Comparison of ENCODE assay signal across 9 mouse cellular contexts in the genomic region with DNA sequence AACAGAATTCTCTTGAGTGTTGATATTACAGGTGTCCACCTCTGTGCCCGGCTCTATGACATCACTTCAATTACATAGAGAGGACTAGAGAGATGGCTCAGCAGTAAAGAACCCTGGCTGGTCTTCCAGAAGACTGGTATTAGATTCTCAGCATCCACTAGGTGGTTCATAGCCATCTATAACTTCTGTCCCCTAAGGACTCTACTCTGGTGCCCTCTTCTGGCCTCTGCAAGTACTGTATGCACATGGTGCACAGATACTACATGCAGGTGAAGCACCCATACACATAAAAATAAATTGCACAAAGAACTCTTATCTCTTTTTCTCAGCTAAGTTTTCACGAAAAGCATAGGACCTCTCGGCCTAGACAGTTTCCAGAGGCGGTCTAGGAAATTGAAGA. TPM values are rescaled to one million over a fixed set of nuclear protein-coding genes. Genes with fewer than 3 reads are reported as not detected.
A peak's percentile ranks its signal among the peaks of the same experiment; 100 is the strongest.
DNase-seq lines count a peak whose midpoint lies in the region; ATAC-seq and TF ChIP-seq lines count a peak whose summit lies in the region.
"Had no signal": no experiment of that assay in that cellular context is flagged by ENCODE, and none has a peak within 500 bp of the region (broad histone marks: within the 10 kb centered on the region; RNA-seq: fewer than 3 reads in every experiment).

No protein-coding gene starts in this region.

- H3K4me1 ChIP-seq in embryonic facial prominence, embryonic 11.5 days (ENCODE audit: control insufficient read depth, insufficient read depth, low read length): no peaks in the 10 kb centered on the region
- H3K4me1 ChIP-seq in embryonic facial prominence, embryonic 10.5 days: no peaks in the 10 kb centered on the region
- no peaks in the 10 kb centered on the region for H3K4me1 ChIP-seq in liver, embryonic 14.5 days (replicated peaks; ENCODE audit: control insufficient read depth in 2 of 2, insufficient read depth in 2 of 2, low read length in 1 of 2)
- H3K4me1 ChIP-seq: stomach, embryonic 15.5 days had no signal

- WGBS in embryonic facial prominence, embryonic 11.5 days: 92% methylated on average over 4 of the region's 4 CpGs
- 97% methylated on average over 4 of the region's 4 CpGs for WGBS in embryonic facial prominence, embryonic 10.5 days
- WGBS in liver, embryonic 14.5 days (ENCODE audit: insufficient replicate concordance): 65% methylated on average over 4 of the region's 4 CpGs

- intact Hi-C loops in gastrocnemius, postnatal 36 days (cut with DNase I): no loop called here

- no peaks in the 10 kb centered on the region for H3K36me3 ChIP-seq in embryonic facial prominence, embryonic 11.5 days (replicated peaks; ENCODE audit: control insufficient read depth, insufficient read depth, low read depth, low read length)
- peaks cover 71% of the 10 kb centered on the region for H3K36me3 ChIP-seq in embryonic facial prominence, embryonic 10.5 days (replicated peaks)
- H3K36me3 ChIP-seq in liver, embryonic 14.5 days (replicated peaks; ENCODE audit: control insufficient read depth, insufficient read depth, low read depth): peaks cover 4% of the 10 kb centered on the region

- no peaks in the 10 kb centered on the region for H3K9me3 ChIP-seq in embryonic facial prominence, embryonic 11.5 days (replicated peaks; ENCODE audit: control insufficient read depth, low read length)
- H3K9me3 ChIP-seq in embryonic facial prominence, embryonic 10.5 days: no peaks in the 10 kb centered on the region
- no peaks in the 10 kb centered on the region for H3K9me3 ChIP-seq in liver, embryonic 14.5 days (ENCODE audit: control insufficient read depth, low read length)
- H3K9me3 ChIP-seq: stomach, embryonic 15.5 days had no signal

- no peak overlapping the region for H3K4me3 ChIP-seq in embryonic facial prominence, embryonic 11.5 days (ENCODE audit: low read depth, low read length)
- H3K4me3 ChIP-seq in embryonic facial prominence, embryonic 10.5 days: no peak overlapping the region
- no peak overlapping the region for H3K4me3 ChIP-seq in liver, embryonic 14.5 days (ENCODE audit: insufficient read depth in 1 of 2, low read depth in 2 of 2, low read length in 2 of 2)
- H3K4me3 ChIP-seq: stomach, embryonic 15.5 days had no signal

- no peak overlapping the region for H3K4me2 ChIP-seq in embryonic facial prominence, embryonic 11.5 days (ENCODE audit: low read depth, low read length)
- H3K4me2 ChIP-seq in liver, embryonic 14.5 days (ENCODE audit: low read depth): no peak overlapping the region
- H3K4me2 ChIP-seq: stomach, embryonic 15.5 days had no signal

- peak; percentile 74 for TF ChIP-seq CTCF in liver, embryonic 14.5 days (IDR thresholded peaks at IDR 0.05; ENCODE audit: low read depth)

- DNase-seq in embryonic facial prominence, embryonic 11.5 days (ENCODE audit: low spot score): peak; percentile 8
- no peak for DNase-seq in embryonic facial prominence, embryonic 10.5 days (ENCODE audit: low spot score)
- DNase-seq in spleen, postnatal 36 days (ENCODE audit: low spot score in 2 of 2): peak; percentile 7 to 23
- no peak for DNase-seq in spleen, adult 12 weeks (ENCODE audit: low spot score)
- peak in 1 of 3 experiments; percentile 29 for DNase-seq in liver, embryonic 14.5 days (ENCODE audit: low read depth in 3 of 3, low spot score in 3 of 3)
- no peak for DNase-seq in ovary, adult 18-20 months (ENCODE audit: low spot score)
- DNase-seq in gastrocnemius, postnatal 36 days: no peak

- H3K27me3 ChIP-seq in embryonic facial prominence, embryonic 11.5 days (ENCODE audit: control insufficient read depth, insufficient read depth, low read length): no peaks in the 10 kb centered on the region
- H3K27me3 ChIP-seq in embryonic facial prominence, embryonic 10.5 days (replicated peaks; ENCODE audit: low read depth, poor library complexity, severe bottlenecking): no peaks in the 10 kb centered on the region
- no peaks in the 10 kb centered on the region for H3K27me3 ChIP-seq in liver, embryonic 14.5 days (ENCODE audit: control insufficient read depth, insufficient read depth, low read length)
- H3K27me3 ChIP-seq: stomach, embryonic 15.5 days had no signal

- no peak overlapping the region for H3K9ac ChIP-seq in embryonic facial prominence, embryonic 11.5 days (replicated peaks; ENCODE audit: low read length)
- H3K9ac ChIP-seq in liver, embryonic 14.5 days (replicated peaks): no peak overlapping the region
- H3K9ac ChIP-seq: stomach, embryonic 15.5 days had no signal

- no peak for TF ChIP-seq EP300 in liver, embryonic 14.5 days (IDR thresholded peaks at IDR 0.05; ENCODE audit: low read depth)

- ATAC-seq in embryonic facial prominence, embryonic 11.5 days (replicated peaks; ENCODE audit: insufficient number of reproducible peaks, low FRiP score, low TSS enrichment, low read depth): no peak
- ATAC-seq in liver, embryonic 14.5 days (ENCODE audit: insufficient read depth): peak; percentile 45; the same call in 1 of the 2 replicates
- ATAC-seq in monocyte, adult 5-6 weeks (replicated peaks; ENCODE audit: insufficient number of reproducible peaks, low FRiP score, low TSS enrichment, poor library complexity, severe bottlenecking): no peak

- H3K27ac ChIP-seq in embryonic facial prominence, embryonic 11.5 days (replicated peaks; ENCODE audit: low read depth, low read length): no peak overlapping the region
- no peak overlapping the region for H3K27ac ChIP-seq in embryonic facial prominence, embryonic 10.5 days (replicated peaks)
- no peak overlapping the region for H3K27ac ChIP-seq in liver, embryonic 14.5 days
- H3K27ac ChIP-seq: stomach, embryonic 15.5 days had no signal

RNA-seq across cellular contexts. Expression of a gene that starts 14.5 kb away (rescaled TPM):
- 113 and 123 TPM in 2 replicates for polyA plus RNA-seq in embryonic facial prominence, embryonic 11.5 days (2014; fragmentation: Nextera tagmentation; extraction: Ambion mirVana)
- 83.7 and 91.2 TPM in 2 replicates for polyA plus RNA-seq in embryonic facial prominence, embryonic 10.5 days (2016; fragmentation: Nextera tagmentation; extraction: Ambion mirVana)
- 36.5 and 49.2 TPM in 2 replicates for polyA plus RNA-seq in liver, embryonic 14.5 days (2012; rRNA removed)
- 36.3 and 37.3 TPM in 2 replicates for polyA plus RNA-seq in liver, embryonic 14.5 days (2014; fragmentation: Nextera tagmentation; extraction: Ambion mirVana)
- 78.7 to 109 TPM (median 79.7 TPM) in 3 replicates for total RNA-seq in monocyte, adult 5-6 weeks (2017)
- total RNA-seq in gastrocnemius, postnatal 36 days (2021): 100 to 1,000 TPM in 1 of 2 experiments, 10 to 100 TPM in 1; 97.8 to 106 TPM

Comparison
In these comparisons a context has a peak if more than half of its experiments do, and no peak if none do; other contexts are left out.
1. DNase-seq: peak in embryonic facial prominence, embryonic 11.5 days (single experiment) and spleen, postnatal 36 days (2 of 2); none in embryonic facial prominence, embryonic 10.5 days (single experiment), spleen, adult 12 weeks (single experiment), ovary, adult 18-20 months (single experiment) and gastrocnemius, postnatal 36 days (0 of 2).